Mouse (Mus musculus) MEL (cell line): ENCODE measurements around the gene Tango2. TPM values are rescaled to one million over a fixed set of nuclear protein-coding genes. Genes with fewer than 3 reads are reported as not detected.

Source experiments
- DNase-seq: peaks from one replicate; pipeline ENCODE4 v3.0.0; 2011; ENCODE audit warnings: low read depth, low spot score
- H3K27ac ChIP-seq: 2 replicates; pipeline ENCODE4 v1.5.1; 2012; ENCODE audit warnings: low read depth, mild to moderate bottlenecking, control low read depth, low read length, moderate library complexity; ENCODE audit not compliant: control insufficient read depth
- H3K27me3 ChIP-seq, 2 experiments: fragments of 150-350 bp in 1 of 2; sonication (generic) in 1 of 2; 2 replicates each; pipeline ENCODE4 v1.6.1; 2012; ENCODE audit warnings: low read length in 2 of 2, mild to moderate bottlenecking in 2 of 2, improper control_type of control experiment in 1 of 2, moderate library complexity in 1 of 2; ENCODE audit not compliant: insufficient read depth in 2 of 2, control insufficient read depth in 1 of 2
- H3K36me3 ChIP-seq, 2 experiments: 2 replicates each; pipeline ENCODE4 v1.6.1; 2012 to 2014; ENCODE audit warnings: low read length in 2 of 2, improper control_type of control experiment in 1 of 2, inconsistent platforms in 1 of 2, mild to moderate bottlenecking in 1 of 2; ENCODE audit not compliant: insufficient read depth in 2 of 2, control insufficient read depth in 1 of 2
- H3K4me1 ChIP-seq, 2 experiments: fragments of 150-350 bp in 1 of 2; sonication (generic) in 1 of 2; 2 replicates each; pipeline ENCODE4 v1.6.1; 2012; ENCODE audit warnings: low read length in 2 of 2, improper control_type of control experiment in 1 of 2, mild to moderate bottlenecking in 1 of 2; ENCODE audit not compliant: insufficient read depth in 2 of 2, control insufficient read depth in 1 of 2
- H3K4me3 ChIP-seq, 2 experiments: fragments of 150-350 bp in 1 of 2; sonication (generic) in 1 of 2; 2 replicates each; pipeline ENCODE4 v1.5.1; 2012; ENCODE audit warnings: low read depth in 2 of 2, low read length in 2 of 2, mild to moderate bottlenecking in 2 of 2, moderate library complexity in 2 of 2, control low read depth in 1 of 2, improper control_type of control experiment in 1 of 2; ENCODE audit not compliant: control insufficient read depth in 1 of 2, insufficient read depth in 1 of 2
- H3K79me2 ChIP-seq: 2 replicates; pipeline ENCODE4 v1.6.1; 2012; ENCODE audit warnings: mild to moderate bottlenecking, low read length, moderate library complexity; ENCODE audit not compliant: control insufficient read depth, poor library complexity, insufficient read depth
- H3K9ac ChIP-seq: 2 replicates; pipeline ENCODE4 v1.6.1; 2012; ENCODE audit warnings: low read depth, mild to moderate bottlenecking, control low read depth, low read length, moderate library complexity; ENCODE audit not compliant: control insufficient read depth, poor library complexity, severe bottlenecking
- H3K9me3 ChIP-seq: fragments of 150-350 bp; sonication (generic); replicated peaks from 2 replicates; pipeline ENCODE4 v1.6.1; 2012; ENCODE audit warnings: mild to moderate bottlenecking, low read length, improper control_type of control experiment, moderate library complexity; ENCODE audit not compliant: insufficient read depth
- BHLHE40 ChIP-seq: IDR thresholded peaks from 2 replicates; pipeline ENCODE4 v1.6.1; 2012; ENCODE audit warnings: low read depth, mild to moderate bottlenecking, inconsistent platforms, low read length, improper control_type of control experiment, borderline replicate concordance
- CHD1 ChIP-seq: IDR thresholded peaks from 2 replicates; pipeline ENCODE4 v1.6.1; 2012; ENCODE audit warnings: low read depth, mild to moderate bottlenecking, inconsistent platforms, low read length, improper control_type of control experiment
- CTCF ChIP-seq, 3 experiments: IDR thresholded peaks in 2 of 3; conservative IDR thresholded peaks in 1 of 3; 2 replicates each; pipeline ENCODE4 v1.5.1; 2011 to 2012; ENCODE audit warnings: low read length in 3 of 3, low read depth in 2 of 3, mild to moderate bottlenecking in 2 of 3, improper control_type of control experiment in 1 of 3, inconsistent platforms in 1 of 3, mixed read lengths in 1 of 3, moderate library complexity in 1 of 3; ENCODE audit not compliant: control insufficient read depth in 1 of 3, insufficient read depth in 1 of 3, poor library complexity in 1 of 3, severe bottlenecking in 1 of 3
- EP300 ChIP-seq, 2 experiments: IDR thresholded peaks; 2 replicates each; pipeline ENCODE4 v1.6.1; 2011; ENCODE audit warnings: improper control_type of control experiment in 2 of 2, low read length in 2 of 2, low read depth in 1 of 2, mild to moderate bottlenecking in 1 of 2
- ETS1 ChIP-seq: IDR thresholded peaks from 2 replicates; pipeline ENCODE4 v1.6.1; 2012; ENCODE audit warnings: low read depth, mild to moderate bottlenecking, inconsistent platforms, low read length, improper control_type of control experiment, moderate library complexity
- GATA1 ChIP-seq: IDR thresholded peaks from 2 replicates; pipeline ENCODE4 v1.6.1; 2011; ENCODE audit warnings: low read depth, low read length, improper control_type of control experiment
- HCFC1 ChIP-seq: IDR thresholded peaks from 2 replicates; pipeline ENCODE4 v1.6.1; 2012; ENCODE audit warnings: low read depth, mild to moderate bottlenecking, inconsistent platforms, low read length, improper control_type of control experiment, moderate library complexity
- MAFK ChIP-seq: IDR thresholded peaks from 2 replicates; pipeline ENCODE4 v1.6.1; 2011; ENCODE audit warnings: low read depth, mild to moderate bottlenecking, low read length, improper control_type of control experiment, borderline replicate concordance
- MAX ChIP-seq: IDR thresholded peaks from 2 replicates; pipeline ENCODE4 v1.6.1; 2011; ENCODE audit warnings: low read length, improper control_type of control experiment
- MAZ ChIP-seq: IDR thresholded peaks from 2 replicates; pipeline ENCODE4 v1.6.1; 2012; ENCODE audit warnings: low read depth, mild to moderate bottlenecking, inconsistent platforms, low read length, improper control_type of control experiment
- MEF2A ChIP-seq: IDR thresholded peaks from 2 replicates; pipeline ENCODE4 v1.6.1; 2014; ENCODE audit warnings: low read depth, mild to moderate bottlenecking, inconsistent platforms, low read length, improper control_type of control experiment; ENCODE audit not compliant: poor library complexity, insufficient replicate concordance, severe bottlenecking; ENCODE audit errors: extremely low read depth
- POLR2AphosphoS5 ChIP-seq: IDR thresholded peaks from 2 replicates; pipeline ENCODE4 v1.6.1; 2012; ENCODE audit warnings: low read depth, borderline replicate concordance, mild to moderate bottlenecking, inconsistent platforms, low read length, moderate library complexity, mixed read lengths
- RCOR1 ChIP-seq: IDR thresholded peaks from 2 replicates; pipeline ENCODE4 v1.6.1; 2012; ENCODE audit warnings: low read depth, mild to moderate bottlenecking, inconsistent platforms, low read length, improper control_type of control experiment
- SIN3A ChIP-seq: IDR thresholded peaks from 2 replicates; pipeline ENCODE4 v1.6.1; 2012; ENCODE audit warnings: low read length, improper control_type of control experiment, inconsistent platforms
- SMC3 ChIP-seq: IDR thresholded peaks from 2 replicates; pipeline ENCODE4 v1.6.1; 2011; ENCODE audit warnings: low read depth, low read length, improper control_type of control experiment
- TAL1 ChIP-seq: IDR thresholded peaks from 2 replicates; pipeline ENCODE4 v1.6.1; 2012; ENCODE audit warnings: mild to moderate bottlenecking, inconsistent platforms, low read length, moderate library complexity, mixed read lengths
- USF1 ChIP-seq: IDR thresholded peaks from 2 replicates; pipeline ENCODE4 v1.6.1; 2014; ENCODE audit warnings: low read depth, mild to moderate bottlenecking, inconsistent platforms, low read length, improper control_type of control experiment, moderate library complexity
- USF2 ChIP-seq, 2 experiments: IDR thresholded peaks; 2 replicates each; pipeline ENCODE4 v1.6.1; 2011 to 2012; ENCODE audit warnings: improper control_type of control experiment in 2 of 2, low read length in 2 of 2, borderline replicate concordance in 1 of 2, inconsistent platforms in 1 of 2, low read depth in 1 of 2, mild to moderate bottlenecking in 1 of 2; ENCODE audit not compliant: insufficient read depth in 1 of 2
- ZKSCAN1 ChIP-seq: IDR thresholded peaks from 2 replicates; pipeline ENCODE4 v1.6.1; 2012; ENCODE audit warnings: low read depth, mild to moderate bottlenecking, inconsistent platforms, low read length, improper control_type of control experiment, moderate library complexity
- ZNF384 ChIP-seq: IDR thresholded peaks from 2 replicates; pipeline ENCODE4 v1.6.1; 2012; ENCODE audit warnings: low read depth, mild to moderate bottlenecking, inconsistent platforms, low read length, improper control_type of control experiment
- polyA plus RNA-seq, 2 experiments: library from polyadenylated mRNA; stranded (reverse) in 1 of 2; unstranded in 1 of 2; fragments of >175 nt in 1 of 2; fragments of >200 nt in 1 of 2; gene quantifications; 2 replicates each; pipeline versions ENCODE4 v1.2.1 to v1.2.4; 2012; ENCODE audit warnings: low replicate concordance in 2 of 2, low read depth in 1 of 2; ENCODE audit not compliant: insufficient read length in 2 of 2, insufficient read depth in 1 of 2, missing spikeins in 1 of 2
- total RNA-seq: library from RNA; depleted of rRNA; stranded (reverse); fragments of 300-350 nt; gene quantifications from 2 replicates; pipeline ENCODE4 v1.2.3, GENCODE M21; 2012

Tango2 gene
- total and polyA plus RNA-seq, 3 experiments: 55.9 to 98.3 TPM; not detected in 1

GRCm38 (mm10) chr16:18377203-18377602, 29.3 kb upstream of the Tango2 start (continued):
- no peak for TF ChIP-seq MEF2A
- peak; percentile 95 for TF ChIP-seq USF1
- TF ChIP-seq RCOR1: no peak
- TF ChIP-seq CTCF (IDR thresholded peaks at IDR 0.05 in 2 of 3, conservative IDR thresholded peaks at IDR 0.05 in 1 of 3; ENCODE audit: control insufficient read depth in 1 of 3, insufficient read depth in 1 of 3, low read depth in 2 of 3, low read length in 3 of 3, poor library complexity in 1 of 3, severe bottlenecking in 1 of 3): no peak

DNA sequence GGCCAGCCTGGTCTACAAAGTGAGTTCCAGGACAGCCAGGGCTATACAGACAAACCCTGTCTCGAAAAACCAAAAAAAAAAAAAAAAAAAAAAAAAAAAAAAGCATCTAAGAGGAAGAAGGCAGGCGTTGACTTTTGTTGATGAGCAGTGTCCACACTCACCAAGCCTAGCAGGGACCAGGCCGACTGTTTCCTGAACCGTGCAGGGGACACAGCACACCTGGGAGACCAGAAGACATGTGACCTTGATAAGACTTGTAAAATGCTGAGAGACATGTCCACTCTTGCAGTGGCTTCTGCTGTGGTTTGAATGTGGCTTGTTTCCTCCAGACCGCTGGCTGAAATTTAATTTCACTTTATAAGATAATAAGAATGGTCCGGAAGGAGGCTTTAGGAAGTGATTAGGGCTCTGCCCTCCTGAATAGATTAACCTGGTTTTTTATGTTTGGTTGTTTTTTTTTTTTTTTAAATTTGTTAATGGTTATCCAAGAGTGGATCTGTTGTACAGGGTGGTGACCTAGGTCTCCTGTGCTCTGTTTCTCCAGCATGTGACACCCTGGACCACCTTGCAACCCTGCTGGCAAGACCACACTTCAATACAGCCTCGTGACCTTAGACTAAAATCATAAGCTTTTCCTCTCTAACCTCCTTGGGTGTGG, 28.5 kb upstream of the Tango2 start:
- peaks cover 6 to 14% of the 10 kb centered on the region in 2 experiments; a peak in 3 of 4 replicates for H3K4me1 ChIP-seq
- H3K79me2 ChIP-seq: no peaks in the 10 kb centered on the region
- no peak for TF ChIP-seq SMC3
- TF ChIP-seq MAZ: no peak
- no peak for TF ChIP-seq BHLHE40
- TF ChIP-seq USF1: 0 out of 2 replicates have a peak, but pooled peaks have one; percentile 42
- TF ChIP-seq CHD1: no peak
- TF ChIP-seq EP300 (IDR thresholded peaks at IDR 0.05; ENCODE audit: low read depth in 1 of 2, low read length in 2 of 2): peak; percentile 56 to 60
- 0 out of 2 replicates have a peak, but pooled peaks have one; percentile 30 for TF ChIP-seq MAX
- 0 out of 2 replicates have a peak, but pooled peaks have one; percentile 22 for TF ChIP-seq SIN3A
- no peak for TF ChIP-seq HCFC1
- TF ChIP-seq USF2 (IDR thresholded peaks at IDR 0.05; ENCODE audit: borderline replicate concordance in 1 of 2, insufficient read depth in 1 of 2, low read depth in 1 of 2, low read length in 2 of 2): no peak
- 0 out of 2 replicates have a peak, but pooled peaks have one; percentile 16 for TF ChIP-seq ETS1
- TF ChIP-seq ZNF384: peak; percentile 83
- no peak for TF ChIP-seq ZKSCAN1
- TF ChIP-seq POLR2AphosphoS5: no peak
- no peak; the same call in 1 of the 2 replicates for TF ChIP-seq GATA1
- TF ChIP-seq TAL1: 0 out of 2 replicates have a peak, but pooled peaks have one; percentile 15
- TF ChIP-seq MAFK: no peak
- peak overlapping the region; percentile 44 for H3K9ac ChIP-seq
- H3K36me3 ChIP-seq: peaks cover 0 to 11% of the 10 kb centered on the region in 2 experiments; a peak in 2 of 4 replicates
- no peaks in the 10 kb centered on the region for H3K9me3 ChIP-seq
- peak overlapping the region; percentile 6 to 30; a peak in 3 of 4 replicates for H3K4me3 ChIP-seq
- peak; percentile 44 for DNase-seq
- peak overlapping the region; percentile 71 for H3K27ac ChIP-seq
- H3K27me3 ChIP-seq: no peaks in the 10 kb centered on the region
